Mouse (Mus musculus): ENCODE data around the gene Zfp735. TPM values are rescaled to one million over a fixed set of nuclear protein-coding genes. Genes with fewer than 3 reads are reported as not detected.

Gene Zfp735
- not detected in 2 replicates for polyA plus RNA-seq (2012; rRNA removed)

GRCm38 (mm10) chr11:73688478-73688877 is at the start of gene Zfp735:
Gene Zfp735 (plus strand): TSS chr11:73688778.

Other genes starting within 250 kb of the Zfp735 start
- gene Olfr380, start 231.3 kb upstream of the Zfp735 start, polyA plus RNA-seq (2012; rRNA removed) = not detected in 2 replicates
- gene Olfr381, start 197.2 kb upstream of the Zfp735 start, polyA plus RNA-seq (2012; rRNA removed) = not detected in 2 replicates
- not detected in 2 replicates for gene Olfr382, start 171.6 kb upstream of the Zfp735 start, polyA plus RNA-seq (2012; rRNA removed)
- not detected in 2 replicates for gene Olfr385, start 95.8 kb upstream of the Zfp735 start, polyA plus RNA-seq (2012; rRNA removed)
- not detected in 2 replicates for gene Olfr384, start 90.2 kb upstream of the Zfp735 start, polyA plus RNA-seq (2012; rRNA removed)
- gene Olfr389, start 91.9 kb downstream of the Zfp735 start, polyA plus RNA-seq (2012; rRNA removed) = not detected in 2 replicates
- gene Olfr390, start 94.2 kb downstream of the Zfp735 start, polyA plus RNA-seq (2012; rRNA removed) = not detected in 2 replicates
- gene Olfr391-ps, start 114.3 kb downstream of the Zfp735 start, polyA plus RNA-seq (2012; rRNA removed) = not detected in 2 replicates
- gene Olfr392, start 128.3 kb downstream of the Zfp735 start, polyA plus RNA-seq (2012; rRNA removed) = not detected in 2 replicates
- gene Olfr393, start 162.7 kb downstream of the Zfp735 start, polyA plus RNA-seq (2012; rRNA removed) = not detected in 2 replicates
- gene Olfr394, start 202.0 kb downstream of the Zfp735 start, polyA plus RNA-seq (2012; rRNA removed) = not detected in 2 replicates
- not detected in 2 replicates for gene Olfr395, start 220.5 kb downstream of the Zfp735 start, polyA plus RNA-seq (2012; rRNA removed)
- not detected in 2 replicates for gene Olfr23, start 247.9 kb downstream of the Zfp735 start, polyA plus RNA-seq (2012; rRNA removed)